Mouse (Mus musculus) frontal cortex, adult 2 months (tissue): ENCODE data around the gene Stard5. TPM values are rescaled to one million over a fixed set of nuclear protein-coding genes. Genes with fewer than 3 reads are reported as not detected.

Source experiments
- DNase-seq, 2 experiments: peaks; one replicate each; pipeline ENCODE4 v3.0.0; 2022; ENCODE audit warnings: low spot score in 1 of 2; ENCODE audit errors: extremely low spot score in 1 of 2
- polyA plus RNA-seq: library from polyadenylated mRNA; depleted of rRNA; stranded (reverse); fragments of >200 nt; gene quantifications from 2 replicates; pipeline ENCODE4 v1.2.3, GENCODE M21; 2012

Stard5 gene
- polyA plus RNA-seq, 1 experiment: 13.9 TPM

GRCm38 (mm10) chr7:83631073-83631827, 509 bp upstream of the Stard5 start:
- DNase-seq: peak in 1 of 2 experiments; percentile 34

GRCm38 (mm10) chr7:83632682-83633120, 942 bp downstream of the Stard5 start:
- no peak for DNase-seq

- DNase-seq: no peak
Measured at GRCm38 (mm10) chr7:83633856-83634255, 2.1 kb downstream of the Stard5 start.

- no peak for DNase-seq
Measured at GRCm38 (mm10) chr7:83635726-83636125, 4.0 kb downstream of the Stard5 start.

- DNase-seq: no peak
Measured at GRCm38 (mm10) chr7:83636425-83636824, 4.7 kb downstream of the Stard5 start.

- DNase-seq: no peak
Measured at GRCm38 (mm10) chr7:83637781-83638583, 6.2 kb downstream of the Stard5 start.

GRCm38 (mm10) chr7:83639084-83639483, 7.3 kb downstream of the Stard5 start:
- no peak for DNase-seq

GRCm38 (mm10) chr7:83640581-83640980, 8.8 kb downstream of the Stard5 start:
- no peak for DNase-seq

GRCm38 (mm10) chr7:83641163-83641562, 9.4 kb downstream of the Stard5 start:
- DNase-seq: no peak

GRCm38 (mm10) chr7:83643581-83643980, 11.8 kb downstream of the Stard5 start:
- DNase-seq: no peak

GRCm38 (mm10) chr7:83644761-83645160, 13.0 kb downstream of the Stard5 start:
- no peak for DNase-seq

- no peak for DNase-seq
Measured at GRCm38 (mm10) chr7:83645476-83645875, 13.7 kb downstream of the Stard5 start.

- peak; percentile 14 to 53 for DNase-seq
Measured at GRCm38 (mm10) chr7:83648807-83649206, 17.0 kb downstream of the Stard5 start.

- DNase-seq: no peak
Measured at GRCm38 (mm10) chr7:83650638-83651037, 18.9 kb downstream of the Stard5 start.

- DNase-seq: no peak
Measured at GRCm38 (mm10) chr7:83652498-83652897, 20.7 kb downstream of the Stard5 start.

- DNase-seq: no peak
Measured at GRCm38 (mm10) chr7:83653605-83654051, 21.9 kb downstream of the Stard5 start.

GRCm38 (mm10) chr7:83654196-83654595, 22.4 kb downstream of the Stard5 start:
- no peak for DNase-seq

GRCm38 (mm10) chr7:83654938-83655630, 23.3 kb downstream of the Stard5 start:
- no peak for DNase-seq

GRCm38 (mm10) chr7:83658716-83659115, 27.0 kb downstream of the Stard5 start:
- no peak for DNase-seq

- DNase-seq: no peak
Measured at GRCm38 (mm10) chr7:83659159-83660065, 27.7 kb downstream of the Stard5 start.
